Mouse (Mus musculus): Measurements from ENCODE around the gene Dtnb. TPM values are rescaled to one million over a fixed set of nuclear protein-coding genes. Genes with fewer than 3 reads are reported as not detected.

Dtnb gene
- polyA plus RNA-seq, 1 experiment from 2014 or later, result 35.3 TPM

- Histone ChIP-seq H3K27ac (replicated peaks) (no peak overlapping the region), H3K4me2 (replicated peaks) (no peak overlapping the region), H3K4me3 (no peak overlapping the region), H3K9me3 (no peaks in the 10 kb centered on the region), H3K36me3 (no peaks in the 10 kb centered on the region), H3K9ac (replicated peaks) (no peak overlapping the region), H3K4me1 (no peaks in the 10 kb centered on the region), H3K27me3 (no peaks in the 10 kb centered on the region)
- ATAC-seq (ENCODE audit: low FRiP score, low read depth), result no peak
- 87% methylated on average over 7 of the region's 7 CpGs for WGBS
These were observed 173.4 kb downstream of the Dtnb start for GRCm38 (mm10) chr12:3745432-3746105.

- no peak overlapping the region for H3K27ac ChIP-seq (replicated peaks)
- WGBS, result 92% methylated on average over 3 of the region's 3 CpGs
- no peaks in the 10 kb centered on the region for H3K9me3 ChIP-seq
- H3K4me2 ChIP-seq (replicated peaks), result no peak overlapping the region
- no peak overlapping the region for H3K4me3 ChIP-seq
- H3K9ac ChIP-seq (replicated peaks), result no peak overlapping the region
- no peaks in the 10 kb centered on the region for H3K4me1 ChIP-seq
- H3K27me3 ChIP-seq, result no peaks in the 10 kb centered on the region
- no peak for ATAC-seq (ENCODE audit: low FRiP score, low read depth)
- H3K36me3 ChIP-seq, result no peaks in the 10 kb centered on the region
These were observed 174.2 kb downstream of the Dtnb start for GRCm38 (mm10) chr12:3746369-3746768.

- no peaks in the 10 kb centered on the region for H3K4me1 ChIP-seq
- H3K9me3 ChIP-seq, result no peaks in the 10 kb centered on the region
- ATAC-seq (ENCODE audit: low FRiP score, low read depth), result no peak
- no peak overlapping the region for H3K27ac ChIP-seq (replicated peaks)
- no peaks in the 10 kb centered on the region for H3K27me3 ChIP-seq
- WGBS, result 86% methylated on average over 4 of the region's 4 CpGs
- H3K36me3 ChIP-seq, result peaks cover 5% of the 10 kb centered on the region; the same call in 1 of the 2 replicates
- no peak overlapping the region for H3K4me2 ChIP-seq (replicated peaks)
- no peak overlapping the region for H3K4me3 ChIP-seq
- no peak overlapping the region for H3K9ac ChIP-seq (replicated peaks)
These were observed 175.4 kb downstream of the Dtnb start for GRCm38 (mm10) chr12:3747583-3747982.

- peaks cover 5% of the 10 kb centered on the region; the same call in 1 of the 2 replicates for H3K36me3 ChIP-seq
- no peak overlapping the region for H3K9ac ChIP-seq (replicated peaks)
- no peak overlapping the region for H3K4me3 ChIP-seq
- ATAC-seq (ENCODE audit: low FRiP score, low read depth), result no peak
- H3K27me3 ChIP-seq, result no peaks in the 10 kb centered on the region
- H3K27ac ChIP-seq (replicated peaks), result no peak overlapping the region
- no peaks in the 10 kb centered on the region for H3K4me1 ChIP-seq
- H3K4me2 ChIP-seq (replicated peaks), result no peak overlapping the region
- H3K9me3 ChIP-seq, result no peaks in the 10 kb centered on the region
- 94% methylated on average over 6 of the region's 6 CpGs for WGBS
These were observed 183.3 kb downstream of the Dtnb start for GRCm38 (mm10) chr12:3755522-3755921.

DNA sequence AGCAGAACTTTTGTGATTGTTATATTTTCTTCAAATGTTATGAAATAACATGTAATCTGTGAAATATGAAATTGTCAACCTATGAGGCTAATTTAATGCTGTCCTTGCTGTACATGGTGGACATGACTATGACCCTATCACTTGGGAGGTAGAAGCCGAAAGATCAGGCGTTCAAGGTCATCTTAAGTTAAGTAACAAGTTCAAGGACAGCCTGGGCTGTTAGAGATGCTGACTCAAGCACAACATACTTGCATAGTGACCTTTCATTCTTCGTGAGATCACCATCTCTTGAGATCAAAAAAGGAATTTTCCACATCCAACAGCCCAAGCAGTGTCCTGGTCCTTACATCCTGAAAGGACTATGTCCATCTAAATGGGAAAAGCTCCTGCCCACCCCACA lies 184.0 kb downstream of the Dtnb start:
- peaks cover 5% of the 10 kb centered on the region; the same call in 1 of the 2 replicates for H3K36me3 ChIP-seq
- ATAC-seq (ENCODE audit: low FRiP score, low read depth), result no peak
- no peak overlapping the region for H3K27ac ChIP-seq (replicated peaks)
- no peak overlapping the region for H3K9ac ChIP-seq (replicated peaks)
- no peaks in the 10 kb centered on the region for H3K9me3 ChIP-seq
- no peak overlapping the region for H3K4me2 ChIP-seq (replicated peaks)
- no peak overlapping the region for H3K4me3 ChIP-seq
- 93% methylated on average over 3 of the region's 3 CpGs for WGBS
- H3K4me1 ChIP-seq, result no peaks in the 10 kb centered on the region
- H3K27me3 ChIP-seq, result no peaks in the 10 kb centered on the region

- Histone ChIP-seq H3K4me1 (no peaks in the 10 kb centered on the region), H3K9me3 (no peaks in the 10 kb centered on the region), H3K36me3 (no peaks in the 10 kb centered on the region), H3K9ac (replicated peaks) (no peak overlapping the region), H3K4me3 (no peak overlapping the region), H3K4me2 (replicated peaks) (no peak overlapping the region), H3K27ac (replicated peaks) (no peak overlapping the region), H3K27me3 (no peaks in the 10 kb centered on the region)
- WGBS, result 84% methylated on average over 3 of the region's 3 CpGs
- no peak for ATAC-seq (ENCODE audit: low FRiP score, low read depth)
These were observed 185.9 kb downstream of the Dtnb start for GRCm38 (mm10) chr12:3758127-3758526.

GRCm38 (mm10) chr12:3759419-3759818 lies 187.2 kb downstream of the Dtnb start:
- no peak for ATAC-seq (ENCODE audit: low FRiP score, low read depth)
- Histone ChIP-seq H3K27me3 (no peaks in the 10 kb centered on the region), H3K4me3 (no peak overlapping the region), H3K4me1 (no peaks in the 10 kb centered on the region), H3K27ac (replicated peaks) (no peak overlapping the region), H3K36me3 (no peaks in the 10 kb centered on the region), H3K4me2 (replicated peaks) (no peak overlapping the region), H3K9me3 (no peaks in the 10 kb centered on the region), H3K9ac (replicated peaks) (no peak overlapping the region)
- 61% methylated on average over 4 of the region's 4 CpGs for WGBS

GRCm38 (mm10) chr12:3760876-3761590 lies 188.9 kb downstream of the Dtnb start:
- H3K36me3 ChIP-seq, result no peaks in the 10 kb centered on the region
- no peak for ATAC-seq (ENCODE audit: low FRiP score, low read depth)
- H3K27me3 ChIP-seq, result no peaks in the 10 kb centered on the region
- 79% methylated on average over 4 of the region's 4 CpGs for WGBS
- no peak overlapping the region for H3K27ac ChIP-seq (replicated peaks)
- H3K9ac ChIP-seq (replicated peaks), result no peak overlapping the region
- no peaks in the 10 kb centered on the region for H3K9me3 ChIP-seq
- no peaks in the 10 kb centered on the region for H3K4me1 ChIP-seq
- no peak overlapping the region for H3K4me3 ChIP-seq
- H3K4me2 ChIP-seq (replicated peaks), result no peak overlapping the region

DNA sequence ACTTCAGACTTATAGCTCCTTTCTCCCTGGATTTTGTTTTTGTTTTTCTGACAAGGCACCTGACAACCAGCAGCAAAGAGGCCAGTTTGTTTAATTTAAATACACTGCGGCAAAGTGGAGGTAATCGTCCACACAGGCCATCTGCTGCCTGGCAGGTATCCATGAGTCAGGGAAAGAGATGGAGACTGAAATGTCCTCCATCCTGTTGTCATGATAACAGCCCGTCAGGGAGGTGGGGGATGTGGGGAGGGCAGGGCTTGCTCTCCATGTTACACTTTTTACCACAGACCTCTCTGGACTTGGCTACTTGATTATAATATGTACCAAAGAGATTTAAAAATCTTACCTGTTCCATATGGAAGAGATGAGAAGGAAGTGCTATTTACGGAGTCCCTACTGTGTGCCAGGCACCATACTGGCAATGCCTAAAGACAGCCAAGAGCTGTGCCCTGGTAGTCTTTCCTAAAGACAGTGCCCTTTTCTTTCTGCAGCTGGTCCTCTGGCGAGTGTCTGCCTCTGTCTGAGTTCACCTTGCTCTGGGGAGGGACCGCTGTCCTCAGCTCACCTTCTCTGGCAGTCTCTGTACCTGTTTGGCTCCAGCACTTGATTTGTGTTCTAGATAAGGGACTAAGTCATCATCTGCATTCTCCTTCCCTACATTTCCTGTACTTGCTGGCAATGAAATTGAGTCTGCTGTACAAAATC lies 189.6 kb downstream of the Dtnb start:
- Histone ChIP-seq H3K4me1 (no peaks in the 10 kb centered on the region), H3K27ac (replicated peaks) (no peak overlapping the region), H3K9ac (replicated peaks) (no peak overlapping the region), H3K4me2 (replicated peaks) (no peak overlapping the region), H3K27me3 (no peaks in the 10 kb centered on the region), H3K4me3 (no peak overlapping the region), H3K36me3 (no peaks in the 10 kb centered on the region), H3K9me3 (no peaks in the 10 kb centered on the region)
- WGBS, result 85% methylated on average over 6 of the region's 6 CpGs
- no peak for ATAC-seq (ENCODE audit: low FRiP score, low read depth)

GRCm38 (mm10) chr12:3764191-3764804 lies 192.1 kb downstream of the Dtnb start:
- H3K36me3 ChIP-seq, result no peaks in the 10 kb centered on the region
- H3K27ac ChIP-seq (replicated peaks), result no peak overlapping the region
- no peak overlapping the region for H3K9ac ChIP-seq (replicated peaks)
- no peaks in the 10 kb centered on the region for H3K27me3 ChIP-seq
- no peak for ATAC-seq (ENCODE audit: low FRiP score, low read depth)
- no peak overlapping the region for H3K4me3 ChIP-seq
- H3K4me1 ChIP-seq, result no peaks in the 10 kb centered on the region
- H3K9me3 ChIP-seq, result no peaks in the 10 kb centered on the region
- WGBS, result 79% methylated on average over 3 of the region's 3 CpGs
- H3K4me2 ChIP-seq (replicated peaks), result no peak overlapping the region

GRCm38 (mm10) chr12:3767360-3767759 lies 195.2 kb downstream of the Dtnb start:
- H3K9ac ChIP-seq (replicated peaks), result no peak overlapping the region
- 64% methylated on average over 8 of the region's 8 CpGs for WGBS
- ATAC-seq (ENCODE audit: low FRiP score, low read depth), result no peak
- H3K4me2 ChIP-seq (replicated peaks), result no peak overlapping the region
- no peaks in the 10 kb centered on the region for H3K36me3 ChIP-seq
- H3K4me3 ChIP-seq, result no peak overlapping the region
- no peak overlapping the region for H3K27ac ChIP-seq (replicated peaks)
- no peaks in the 10 kb centered on the region for H3K27me3 ChIP-seq
- H3K9me3 ChIP-seq, result no peaks in the 10 kb centered on the region
- 0 out of 2 replicates have a peak, but pooled peaks cover 4% of the 10 kb centered on the region for H3K4me1 ChIP-seq

- Histone ChIP-seq H3K9me3 (no peaks in the 10 kb centered on the region), H3K36me3 (no peaks in the 10 kb centered on the region), H3K4me1 (0 out of 2 replicates have a peak, but pooled peaks cover 4% of the 10 kb centered on the region), H3K4me3 (no peak overlapping the region), H3K27ac (replicated peaks) (no peak overlapping the region), H3K27me3 (no peaks in the 10 kb centered on the region), H3K9ac (replicated peaks) (no peak overlapping the region), H3K4me2 (replicated peaks) (no peak overlapping the region)
- no peak for ATAC-seq (ENCODE audit: low FRiP score, low read depth)
- 83% methylated on average over 4 of the region's 4 CpGs for WGBS
These were observed 196.2 kb downstream of the Dtnb start for GRCm38 (mm10) chr12:3768391-3768790.
